Mouse (Mus musculus) embryo, embryonic 10.5 days (tissue): ENCODE data around the gene Sipa1l1.

Experiments used
- DNase-seq: peaks from one replicate; pipeline ENCODE4 v3.0.0-alpha.2; 2015; ENCODE audit warnings: low spot score

Sipa1l1 gene

DNA sequence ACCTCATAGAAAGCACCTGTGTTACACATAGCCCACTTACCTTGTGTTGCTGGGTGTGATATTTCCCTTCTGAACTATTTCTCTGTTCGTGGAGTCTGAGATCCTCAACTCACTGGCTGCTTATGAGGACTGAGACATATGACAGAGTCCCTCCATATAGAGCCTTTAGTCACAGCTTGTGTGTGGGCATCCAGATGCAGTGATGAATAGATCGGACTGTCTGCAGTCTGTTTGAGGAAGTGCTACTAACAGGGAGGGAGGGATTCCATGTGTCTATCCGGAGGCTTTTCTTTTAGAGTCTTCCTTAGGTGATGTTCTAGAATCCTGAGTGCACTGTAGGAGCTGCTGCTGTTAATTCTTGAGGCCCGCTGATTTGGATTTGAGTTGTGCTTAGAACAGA is 165.4 kb downstream of the Sipa1l1 start:
- peak; percentile 11 for DNase-seq

DNA sequence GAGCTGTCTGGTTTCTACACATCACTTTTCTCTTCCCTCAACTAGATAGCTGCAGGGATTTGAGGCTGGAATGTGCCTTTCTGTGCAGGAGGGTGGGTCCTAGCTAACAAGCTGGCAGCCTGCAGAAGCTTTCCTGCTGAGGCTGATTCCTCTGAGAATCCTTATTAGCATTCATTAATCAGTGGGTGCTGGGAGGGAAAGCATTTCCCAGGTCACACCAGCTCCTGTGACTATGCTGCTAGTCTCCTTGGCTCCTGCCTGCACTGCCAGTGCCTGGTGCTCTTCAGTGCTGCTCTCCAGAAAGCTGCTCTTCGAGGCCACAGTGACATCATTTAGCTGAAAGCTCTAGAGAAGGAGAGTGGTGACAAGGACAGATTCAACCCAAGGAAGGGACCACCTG is 166.0 kb downstream of the Sipa1l1 start:
- DNase-seq = peak; percentile 19

DNA sequence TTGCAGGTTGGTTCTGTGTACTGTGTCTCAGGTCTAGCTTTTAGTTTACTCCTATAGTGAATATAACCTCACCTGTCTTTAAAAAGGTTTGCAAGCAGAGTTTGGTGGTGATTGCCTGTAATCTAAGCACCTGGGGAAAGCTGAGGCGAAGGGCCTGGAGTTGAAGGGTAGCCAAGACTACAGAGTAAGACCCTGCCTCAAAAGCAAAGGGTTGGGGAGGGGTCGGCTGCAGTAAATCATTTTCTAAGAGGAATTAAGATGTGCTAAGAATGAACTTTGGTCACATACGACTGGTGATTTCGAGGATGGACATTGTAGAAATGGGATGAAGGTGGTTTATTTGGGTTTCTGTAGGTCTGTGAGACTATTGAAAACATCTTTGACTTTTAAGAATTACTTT is 169.4 kb downstream of the Sipa1l1 start:
- no peak for DNase-seq

DNA sequence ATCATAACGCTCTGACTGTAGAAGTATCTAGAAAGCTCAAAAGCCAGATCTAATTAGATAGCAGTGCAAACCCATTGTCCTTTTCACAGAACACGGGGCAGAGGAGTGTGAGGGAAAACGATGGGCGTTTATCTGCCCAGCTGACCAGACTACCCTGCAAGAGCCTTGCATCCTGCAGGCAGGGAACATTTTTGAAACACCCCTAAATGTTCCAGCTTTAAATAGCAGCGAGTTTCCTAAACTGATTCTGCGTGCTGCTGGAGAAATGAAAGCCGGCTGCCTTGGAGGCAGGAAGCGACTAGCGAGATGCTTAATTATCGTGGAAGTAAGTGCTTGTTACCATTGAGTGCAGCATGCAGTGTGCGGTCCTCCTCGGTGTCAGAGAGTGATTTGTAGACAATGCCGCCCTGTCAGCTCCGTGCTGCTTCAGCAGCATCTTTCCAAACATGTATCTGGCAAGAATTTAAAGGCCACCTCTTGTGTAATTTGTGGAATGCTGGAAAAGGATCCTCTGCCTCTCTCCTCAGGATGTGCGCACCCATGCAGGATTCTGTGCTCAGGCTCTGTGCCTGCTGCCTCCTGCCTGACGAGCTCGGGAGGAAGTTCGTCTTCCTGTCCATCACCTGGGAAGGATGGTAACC is 170.2 kb downstream of the Sipa1l1 start:
- peak; percentile 23 for DNase-seq

DNA sequence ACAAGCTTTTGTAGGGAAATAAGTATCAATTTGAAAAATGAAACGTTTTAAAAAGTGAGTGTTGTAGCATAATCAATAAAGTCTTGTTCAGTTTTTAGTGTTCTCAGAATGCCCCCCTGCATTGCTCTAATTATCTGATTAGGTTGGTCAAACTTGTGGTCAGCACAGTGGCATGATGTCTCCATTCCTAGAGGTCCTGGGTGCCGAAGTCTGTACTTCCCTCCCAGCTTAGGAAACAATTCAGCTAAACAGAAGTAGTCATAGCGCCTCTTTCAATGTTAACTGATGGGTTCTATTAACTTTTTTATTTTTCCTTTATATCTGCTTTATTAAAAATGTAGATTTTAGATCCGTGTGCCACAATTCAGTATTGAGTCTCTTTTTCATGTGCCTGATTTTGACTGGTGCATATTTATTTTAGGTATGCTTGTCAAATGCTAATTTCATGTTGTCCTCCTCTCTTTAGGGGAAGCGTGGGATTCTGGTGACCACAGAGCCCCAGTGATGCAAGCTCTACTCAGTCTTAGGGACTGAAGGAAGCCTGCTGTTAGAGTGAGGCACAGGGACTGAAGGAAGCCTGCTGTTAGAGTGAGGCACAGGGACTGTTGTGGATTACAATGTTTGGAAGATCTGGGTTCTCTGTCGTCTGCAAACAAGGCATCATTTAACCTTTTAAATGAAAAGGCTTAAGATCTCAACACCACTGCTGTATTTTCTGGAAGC is 171.2 kb downstream of the Sipa1l1 start:
- DNase-seq = no peak

DNA sequence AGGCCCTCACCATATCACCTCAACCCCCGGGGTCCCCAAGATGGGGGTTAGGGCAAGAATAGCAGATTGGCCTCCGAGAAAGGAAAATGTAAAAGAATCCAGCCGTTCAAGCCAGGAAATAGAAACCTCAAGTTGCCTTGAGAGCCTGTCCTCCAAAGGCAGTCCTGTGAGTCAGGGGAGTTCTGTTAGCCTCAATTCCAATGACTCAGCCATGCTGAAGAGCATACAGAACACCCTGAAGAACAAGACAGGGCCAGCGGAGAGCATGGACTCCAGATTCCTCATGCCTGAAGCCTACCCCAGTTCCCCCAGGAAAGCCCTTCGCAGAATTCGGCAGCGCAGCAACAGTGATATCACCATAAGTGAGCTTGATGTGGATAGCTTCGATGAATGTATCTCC is 172.1 kb downstream of the Sipa1l1 start:
- no peak for DNase-seq

DNA sequence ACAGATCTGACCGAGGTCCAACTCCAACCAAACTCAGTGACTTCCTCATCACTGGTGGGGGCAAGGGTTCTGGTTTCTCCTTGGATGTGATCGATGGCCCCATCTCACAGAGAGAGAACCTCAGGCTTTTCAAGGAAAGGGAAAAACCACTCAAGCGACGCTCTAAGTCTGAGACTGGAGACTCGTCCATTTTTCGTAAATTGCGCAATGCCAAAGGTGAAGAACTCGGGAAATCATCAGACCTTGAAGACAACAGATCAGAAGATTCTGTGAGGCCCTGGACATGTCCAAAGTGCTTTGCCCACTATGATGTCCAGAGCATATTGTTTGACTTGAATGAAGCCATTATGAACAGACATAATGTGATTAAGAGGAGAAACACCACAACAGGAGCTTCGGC is 172.6 kb downstream of the Sipa1l1 start:
- no peak for DNase-seq

DNA sequence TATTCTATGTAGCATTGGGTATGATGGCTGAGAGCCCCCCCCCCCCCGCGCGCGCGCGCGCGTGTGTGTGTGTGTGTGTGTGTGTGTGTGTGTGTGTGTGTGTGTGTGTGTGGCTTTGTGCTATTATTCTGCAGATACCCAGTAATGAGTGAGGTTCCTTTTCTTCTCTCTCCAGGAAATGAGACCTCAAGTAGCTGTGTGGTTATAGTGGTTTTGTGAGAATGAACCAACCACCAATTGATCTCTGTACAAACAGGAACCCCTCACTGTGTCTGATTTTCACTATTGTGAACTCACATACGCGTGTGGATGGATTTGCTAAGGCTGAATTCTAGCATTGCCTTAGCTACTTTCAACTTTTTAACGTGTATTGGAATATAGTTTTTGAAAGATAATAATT is 181.0 kb downstream of the Sipa1l1 start:
- DNase-seq = no peak

DNA sequence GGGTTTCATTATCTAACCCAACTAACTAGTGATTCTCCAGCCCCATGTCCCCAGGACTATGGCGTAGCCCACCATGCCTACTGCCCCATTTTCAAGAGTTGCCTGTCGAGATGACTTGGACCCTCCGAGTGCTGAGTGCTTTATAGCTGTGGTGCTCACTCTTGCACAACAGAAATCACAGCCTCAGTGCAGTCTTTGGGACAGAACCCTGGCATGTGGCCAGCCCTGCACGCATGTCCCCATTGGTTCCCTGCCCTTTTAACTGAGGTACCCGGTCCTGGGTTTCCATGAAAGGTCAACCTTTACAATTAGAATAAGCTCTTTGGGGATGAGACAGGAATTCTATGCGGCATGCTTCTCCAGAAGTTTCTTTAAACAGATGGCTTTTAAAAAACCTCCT is 181.8 kb downstream of the Sipa1l1 start:
- no peak for DNase-seq

DNA sequence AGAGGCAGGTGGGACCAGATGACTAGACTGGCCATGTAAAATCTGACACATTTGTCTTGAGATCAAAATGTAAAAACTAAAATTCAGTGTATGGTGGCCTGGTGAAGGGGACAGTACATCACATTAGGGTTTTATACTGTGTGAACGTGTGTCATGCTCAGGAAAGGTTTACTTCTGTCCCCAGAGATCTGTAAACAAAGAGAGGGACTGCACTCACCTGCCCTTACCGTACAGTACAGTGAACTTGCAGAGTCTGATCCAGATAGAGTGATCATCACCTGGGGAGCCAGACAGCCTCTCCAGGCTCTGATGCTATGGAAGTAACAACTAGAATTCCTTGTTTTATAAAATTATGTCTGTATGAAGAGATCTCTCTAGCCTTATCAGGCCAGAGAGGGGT is 184.5 kb downstream of the Sipa1l1 start:
- no peak for DNase-seq

DNA sequence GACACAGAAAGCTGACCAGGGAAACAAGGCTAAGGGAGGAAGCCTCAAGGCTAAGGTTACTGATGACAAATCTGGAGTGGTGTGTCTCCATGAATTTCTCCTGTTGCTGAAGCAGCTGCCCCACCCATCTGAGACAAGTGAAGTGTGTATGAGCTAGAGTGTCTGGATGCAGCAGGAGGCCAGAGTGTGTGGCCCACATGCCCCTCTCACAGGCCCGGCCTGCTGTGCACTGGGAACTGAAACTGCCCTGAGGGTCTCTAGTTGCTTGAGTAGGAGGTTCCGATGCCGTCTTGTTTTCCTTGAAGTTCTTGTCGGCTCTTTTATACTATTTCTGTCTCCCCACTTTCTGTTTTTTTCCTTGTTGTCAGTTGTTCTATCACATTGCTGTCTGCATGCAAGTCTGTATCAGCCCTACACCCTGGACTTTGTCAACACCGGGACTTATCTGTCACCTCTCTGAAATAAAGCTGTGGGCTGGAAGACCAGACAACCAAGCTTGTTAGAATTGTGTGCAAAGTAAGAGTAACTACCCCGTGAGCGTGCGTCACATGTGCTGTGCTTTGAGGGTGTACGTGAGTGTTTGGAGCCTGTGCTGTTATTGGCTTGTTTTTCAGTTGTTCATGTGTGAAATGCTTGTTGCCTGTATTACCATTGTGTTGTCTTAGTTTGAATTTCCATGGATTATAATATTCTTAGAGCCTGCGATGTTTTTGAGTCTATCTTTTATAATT is 186.5 kb downstream of the Sipa1l1 start:
- no peak for DNase-seq

DNA sequence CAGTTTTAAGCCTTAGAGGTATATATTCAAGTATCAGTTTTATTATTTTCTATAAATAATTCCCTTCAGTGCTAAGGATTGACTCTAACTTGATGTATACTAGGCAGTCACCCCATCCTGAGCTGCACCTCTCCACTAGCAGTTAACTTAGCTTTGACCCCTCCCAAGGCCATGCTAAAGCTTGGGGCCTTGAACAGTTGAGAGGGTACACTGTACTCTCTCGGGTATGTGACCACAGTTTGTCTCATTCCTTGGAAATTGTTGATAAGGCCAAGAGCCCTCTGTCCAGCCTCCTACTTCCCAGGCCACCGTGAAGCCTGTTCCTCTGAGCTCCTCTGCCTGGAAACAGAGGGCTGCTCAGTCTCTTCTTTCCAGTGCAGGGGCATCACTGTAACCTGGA is 187.4 kb downstream of the Sipa1l1 start:
- DNase-seq = no peak

DNA sequence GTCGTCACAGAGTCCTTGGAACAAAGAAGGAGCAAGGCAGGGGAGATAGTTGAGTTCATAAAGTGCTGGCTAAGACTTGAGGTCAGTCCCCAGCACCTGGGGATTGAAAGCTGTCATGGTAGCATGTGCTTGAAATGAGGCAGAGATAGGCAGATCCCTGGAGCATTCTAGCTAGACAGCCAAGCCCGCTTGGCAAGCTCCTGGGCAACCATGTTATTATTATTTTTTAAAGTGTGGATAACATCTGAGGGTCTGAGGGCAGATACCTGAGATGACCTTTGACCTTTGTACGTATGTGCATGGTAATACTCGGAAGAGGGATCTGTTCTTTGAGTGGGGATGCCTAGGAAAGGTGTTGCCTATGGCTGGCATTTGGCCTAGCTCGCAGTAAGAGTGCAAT is 188.3 kb downstream of the Sipa1l1 start:
- DNase-seq = no peak

DNA sequence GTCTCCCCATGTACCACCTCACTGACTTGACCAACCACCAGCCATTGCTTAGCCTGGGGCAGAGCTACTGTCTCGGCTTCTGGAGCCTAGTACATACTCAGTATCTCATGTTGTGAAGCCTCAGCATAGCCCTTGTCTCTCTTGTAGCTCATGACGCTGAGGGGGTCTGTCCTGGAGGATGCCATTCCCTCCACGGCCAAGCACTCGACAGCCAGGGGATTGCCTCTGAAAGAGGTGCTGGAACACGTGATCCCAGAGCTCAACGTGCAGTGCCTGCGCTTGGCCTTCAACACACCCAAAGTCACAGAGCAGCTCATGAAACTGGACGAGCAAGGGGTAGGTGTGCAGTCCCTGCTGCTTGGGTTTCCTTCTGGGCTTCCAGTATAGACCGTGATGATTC is 193.7 kb downstream of the Sipa1l1 start:
- no peak for DNase-seq

DNA sequence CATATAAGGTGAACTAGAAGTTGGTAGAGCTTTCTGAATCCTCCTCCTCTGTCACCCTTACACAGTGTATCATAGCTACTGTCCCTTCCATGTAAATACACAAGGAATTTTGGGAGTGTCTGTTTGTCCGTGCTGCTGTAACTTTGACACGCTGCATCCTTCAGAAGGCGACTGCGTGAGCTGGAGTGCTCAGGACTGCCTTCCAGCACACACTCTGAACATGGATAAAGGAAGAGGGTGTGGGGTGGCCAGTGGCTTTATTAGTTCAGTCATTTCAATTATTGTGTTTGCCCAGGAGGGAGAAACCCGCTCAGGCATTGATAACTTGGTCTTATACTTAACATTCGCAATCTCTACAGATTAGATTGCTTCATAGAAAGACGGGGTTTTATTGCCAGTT is 195.1 kb downstream of the Sipa1l1 start:
- no peak for DNase-seq

DNA sequence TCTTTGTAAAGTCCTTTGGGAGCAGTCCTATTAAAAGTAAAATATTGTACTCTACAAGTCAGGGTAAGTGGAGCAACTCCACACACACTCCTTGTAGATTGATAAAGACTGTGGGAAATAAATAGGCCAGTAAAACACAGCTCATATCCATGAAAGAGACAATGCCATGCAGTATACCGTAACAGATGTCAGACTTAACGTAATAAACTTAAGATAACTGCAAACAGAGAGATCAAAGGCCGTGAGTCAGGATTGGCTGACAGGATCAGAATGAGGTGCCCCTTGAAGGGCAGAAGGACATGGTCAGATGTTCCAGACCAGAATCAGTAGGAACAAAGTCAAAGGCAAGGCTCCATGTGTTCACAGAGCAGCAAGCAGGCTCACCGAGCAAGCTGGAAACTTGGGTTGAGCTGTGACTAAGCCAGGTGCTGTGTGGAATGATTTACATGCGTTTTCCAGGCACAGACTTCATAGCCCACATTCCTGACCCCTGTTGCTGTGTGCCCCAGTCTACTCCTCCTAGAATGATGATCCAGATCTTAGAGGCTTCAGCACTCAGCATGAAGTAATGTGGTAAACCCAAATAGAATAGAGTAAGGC is 196.3 kb downstream of the Sipa1l1 start:
- DNase-seq = peak; percentile 25

DNA sequence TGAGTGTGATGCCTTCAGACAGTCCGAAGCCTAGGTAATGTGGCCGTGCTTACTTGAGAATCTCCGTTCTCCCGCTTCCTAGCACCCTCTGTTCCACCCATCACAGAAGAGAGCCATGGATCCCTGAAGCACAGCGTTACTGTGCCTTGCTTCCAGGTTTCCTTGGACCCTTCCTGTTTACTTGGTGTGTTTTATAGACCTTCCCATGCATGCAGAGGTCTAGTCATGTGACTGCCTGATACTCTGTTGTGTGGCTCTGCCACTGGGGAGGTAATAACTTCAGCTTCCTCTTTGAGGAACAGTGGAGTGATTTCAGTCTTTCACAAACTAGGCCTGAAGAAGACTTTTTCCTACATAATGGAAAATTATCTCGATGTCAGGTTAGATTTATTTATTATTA is 197.6 kb downstream of the Sipa1l1 start:
- no peak for DNase-seq

DNA sequence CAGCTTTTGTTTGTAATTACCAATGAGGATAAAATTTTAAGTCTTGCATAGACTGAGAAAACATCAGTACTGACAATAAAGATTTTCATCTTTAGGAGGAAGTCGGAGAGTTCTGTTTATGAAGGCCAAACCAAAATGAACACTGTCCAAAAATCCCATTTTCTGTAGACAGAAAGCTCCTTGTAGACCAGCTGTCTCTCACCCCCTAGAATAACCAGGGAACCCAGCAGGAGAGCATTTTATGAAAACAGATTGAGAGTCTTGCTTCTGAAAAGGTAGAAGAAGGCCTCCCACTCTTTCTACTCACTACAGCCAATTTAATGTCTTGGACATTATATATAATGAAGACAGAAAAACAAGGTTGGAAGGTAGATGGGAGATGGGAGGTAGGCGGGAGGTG is 198.2 kb downstream of the Sipa1l1 start:
- DNase-seq = no peak

DNA sequence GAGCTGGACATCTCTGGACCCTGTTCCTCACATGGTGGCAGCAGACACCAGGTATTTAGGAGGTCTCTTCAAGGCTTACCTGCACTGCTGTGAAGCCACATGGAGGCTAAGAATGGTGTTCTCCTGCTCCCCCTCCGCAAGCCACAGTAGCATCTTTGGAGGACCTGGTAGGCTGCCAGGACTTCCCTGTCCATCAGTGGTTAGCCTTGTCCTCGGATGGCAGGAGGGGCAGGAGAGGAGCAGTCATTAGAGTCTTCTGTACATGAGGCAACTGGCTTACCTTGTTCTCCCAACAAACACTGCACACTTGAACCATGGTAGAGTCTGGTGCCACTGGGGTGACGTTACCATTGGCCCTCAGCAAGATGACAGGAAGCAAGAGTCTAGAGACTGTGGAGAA is 198.9 kb downstream of the Sipa1l1 start:
- no peak for DNase-seq

DNA sequence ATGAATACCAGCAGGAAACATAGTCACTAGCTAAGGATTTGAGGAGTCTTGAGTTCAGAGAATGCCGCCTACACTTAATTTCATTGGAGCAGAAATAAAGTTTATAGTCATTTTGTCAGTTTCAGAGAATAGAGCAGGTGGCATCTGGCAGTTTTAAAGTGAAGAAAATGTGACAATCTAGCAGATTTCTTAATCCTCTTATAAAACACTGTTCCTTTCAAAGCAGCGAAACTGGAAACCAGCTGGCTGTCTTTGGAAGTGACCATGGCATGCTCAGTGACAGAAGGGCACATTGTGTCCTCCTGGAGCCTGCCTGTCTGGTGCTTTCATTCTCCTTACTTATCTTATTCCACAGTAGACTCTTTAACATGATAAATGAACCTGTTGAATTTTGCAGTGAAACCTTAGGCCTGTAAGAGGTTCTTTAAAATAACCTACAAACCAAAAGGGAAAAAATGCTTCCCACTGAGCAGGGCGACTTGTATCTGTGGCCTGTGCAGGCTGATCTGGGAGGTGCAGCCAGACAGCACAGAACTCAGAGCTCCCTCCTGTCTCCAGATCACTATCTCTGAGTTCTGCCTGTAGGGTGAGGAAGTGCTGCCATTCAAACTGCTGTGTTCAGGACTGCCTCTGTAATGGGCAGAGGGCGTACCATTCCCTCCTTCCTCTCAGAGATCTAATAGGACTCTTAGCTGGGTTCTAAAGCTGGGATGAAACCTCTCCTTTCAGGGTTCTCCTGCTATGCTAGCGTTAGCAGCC is 200.5 kb downstream of the Sipa1l1 start:
- DNase-seq = no peak

DNA sequence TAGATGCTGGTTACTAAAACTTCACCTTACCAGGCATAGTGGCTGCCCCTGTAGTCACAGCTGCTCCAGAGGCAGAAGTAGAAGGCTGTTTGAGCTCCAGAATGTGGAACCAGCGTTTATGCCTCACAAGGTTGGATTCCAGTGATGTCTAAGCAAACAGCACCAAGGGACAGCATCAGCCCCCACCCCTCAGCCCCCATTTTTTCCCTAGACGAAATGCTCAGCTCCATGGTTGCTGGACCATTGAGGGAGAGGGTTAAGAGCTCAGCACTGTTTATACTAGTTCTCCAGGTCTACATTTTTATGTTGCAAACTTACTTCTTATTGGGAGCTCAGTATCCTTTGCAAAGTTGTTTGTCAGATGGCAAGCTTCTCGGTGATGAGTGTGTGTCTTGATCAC is 202.1 kb downstream of the Sipa1l1 start:
- DNase-seq = no peak

DNA sequence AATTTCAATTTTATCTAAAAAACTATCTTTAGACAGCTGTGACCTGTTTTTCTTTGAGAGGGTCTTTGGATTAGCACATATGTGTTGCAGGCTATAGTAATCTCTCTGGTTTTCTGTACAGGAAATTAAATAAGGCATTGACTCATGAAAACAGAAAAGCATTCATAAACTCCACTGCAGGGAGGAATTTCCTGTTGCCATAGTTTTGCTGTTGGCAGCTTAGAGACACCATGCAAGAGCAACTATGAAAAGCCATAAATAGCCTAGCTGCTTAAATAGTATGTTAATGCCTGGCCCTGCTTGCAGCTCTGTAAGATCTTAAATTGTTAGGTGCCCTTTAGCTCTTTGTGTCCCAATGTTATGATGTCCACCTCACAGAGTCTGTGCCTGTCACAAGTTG is 204.9 kb downstream of the Sipa1l1 start:
- DNase-seq = no peak
